Mouse (Mus musculus) kidney, postnatal 25 days (tissue): ENCODE measurements around the gene Rif1.
A peak's percentile ranks its signal among the peaks of the same experiment; 100 is the strongest.

ENCODE experiments used
- DNase-seq, 2 experiments: peaks; one replicate each; pipeline ENCODE4 v3.0.0; 2021; ENCODE audit warnings: mixed read lengths in 2 of 2

The Rif1 gene

GRCm38 (mm10) chr2:52072491-52073140 is at the start of gene Rif1:
Gene Rif1 (plus strand): TSS chr2:52072832.
- DNase-seq = peak; percentile 89 to 95

DNA sequence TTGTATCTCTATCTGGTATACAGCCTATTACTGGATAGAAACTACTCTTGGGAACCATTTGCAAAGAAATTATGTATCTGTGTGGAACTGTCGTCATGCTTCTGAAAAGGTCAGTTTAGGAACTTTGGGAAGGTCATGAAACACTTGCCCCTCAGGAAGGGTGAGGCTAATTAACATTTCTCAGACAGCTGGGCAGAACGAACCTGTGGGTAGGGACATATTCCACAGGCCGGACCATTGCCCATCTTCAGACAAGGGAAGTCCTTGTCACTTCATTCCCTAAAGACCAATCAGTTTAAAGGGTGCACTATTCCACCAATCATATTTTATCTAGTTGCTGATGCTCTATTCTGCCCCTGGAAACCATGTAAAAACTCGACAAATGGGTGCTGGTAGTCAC is 45.6 kb upstream of the Rif1 start:
- no peak for DNase-seq

DNA sequence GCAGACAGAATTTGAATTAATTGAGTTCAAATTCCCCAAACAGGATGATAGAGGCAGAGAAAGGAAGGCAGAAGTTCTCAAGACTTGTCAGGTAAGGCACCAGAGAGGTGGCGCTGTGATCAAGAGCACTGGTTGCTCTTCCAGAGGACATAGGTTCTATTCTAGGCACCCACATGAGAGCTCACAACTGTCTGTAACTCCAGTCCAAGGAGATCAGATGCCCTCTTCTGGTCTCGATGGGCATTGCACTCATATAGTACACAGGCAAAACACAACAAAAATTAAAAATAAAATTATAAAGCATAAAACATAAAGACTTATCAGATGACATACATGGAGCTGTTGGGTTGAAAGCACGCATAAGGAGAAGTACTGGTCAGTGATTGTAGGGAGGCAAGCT is 43.2 kb upstream of the Rif1 start:
- peak in 1 of 2 experiments; percentile 9 for DNase-seq

DNA sequence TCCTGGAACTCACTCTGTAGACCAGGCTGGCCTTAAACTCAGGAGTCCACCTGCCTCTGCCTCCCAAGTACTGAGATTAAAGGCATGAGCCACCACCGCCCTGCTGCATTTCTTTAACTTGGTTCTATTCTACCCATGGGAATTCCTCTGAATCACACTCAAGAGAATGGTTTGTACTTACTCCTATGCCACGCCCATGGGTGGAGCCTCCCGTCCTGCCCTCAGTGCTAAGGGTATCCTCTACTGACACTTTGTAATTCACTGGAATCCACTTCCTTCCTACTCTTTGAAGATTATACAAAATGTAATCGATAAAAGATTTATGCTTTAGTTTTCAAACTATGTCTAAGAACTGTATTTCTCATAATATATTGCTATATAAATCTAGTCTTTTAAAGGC is 41.1 kb upstream of the Rif1 start:
- no peak for DNase-seq

DNA sequence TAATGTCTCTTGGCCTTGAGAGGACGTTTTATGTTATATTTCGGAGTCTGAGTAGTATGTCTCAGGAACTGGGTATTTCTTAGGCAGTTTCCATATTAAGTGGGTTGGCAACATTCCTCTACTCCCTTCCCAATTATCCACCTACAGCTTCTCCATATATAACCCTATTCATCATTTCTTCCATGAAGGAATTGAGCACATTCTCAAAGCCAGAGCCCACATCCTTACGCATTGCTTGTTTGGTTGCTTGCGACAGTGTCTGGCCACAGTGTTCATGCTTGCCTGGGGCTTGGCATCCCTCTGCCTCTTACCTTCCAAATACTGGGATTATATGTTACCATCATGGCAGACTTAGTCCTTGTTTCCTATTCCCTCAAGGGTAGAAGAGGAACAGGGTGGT is 38.0 kb upstream of the Rif1 start:
- DNase-seq = no peak

- no peak for DNase-seq
Measured at GRCm38 (mm10) chr2:52035144-52035543, 37.5 kb upstream of the Rif1 start.

- no peak for DNase-seq
Measured at GRCm38 (mm10) chr2:52036929-52037595, 35.6 kb upstream of the Rif1 start.

- DNase-seq = peak; percentile 17 to 41
Measured at GRCm38 (mm10) chr2:52037882-52038281, 34.8 kb upstream of the Rif1 start, which contains the start of gene Tnfaip6. Gene Tnfaip6 (plus strand): TSS chr2:52038009.

GRCm38 (mm10) chr2:52038558-52038957 is 34.1 kb upstream of the Rif1 start:
- DNase-seq = no peak

- no peak for DNase-seq
Measured at GRCm38 (mm10) chr2:52039083-52039801, 33.4 kb upstream of the Rif1 start.

DNA sequence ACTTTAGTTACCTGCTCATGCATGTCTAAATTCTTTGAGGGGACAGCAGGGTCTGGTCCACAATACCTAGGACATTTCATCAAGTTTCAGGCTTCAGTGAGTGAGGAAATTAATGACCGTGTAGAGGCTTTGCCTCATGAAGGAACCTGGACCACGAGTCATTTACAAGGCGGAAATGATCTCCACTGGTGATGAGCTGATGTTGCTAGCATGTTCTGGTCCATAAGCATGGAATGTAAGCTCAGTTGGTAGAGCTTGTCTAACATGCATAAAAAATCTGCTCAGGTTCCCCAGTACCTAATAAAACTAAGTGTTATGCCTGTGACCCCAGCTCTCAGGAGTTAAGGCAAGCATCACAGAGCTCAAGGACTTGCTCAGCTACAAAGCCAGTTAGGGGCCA is 30.5 kb upstream of the Rif1 start:
- DNase-seq = no peak

GRCm38 (mm10) chr2:52042714-52043113 is 29.9 kb upstream of the Rif1 start:
- no peak for DNase-seq

DNA sequence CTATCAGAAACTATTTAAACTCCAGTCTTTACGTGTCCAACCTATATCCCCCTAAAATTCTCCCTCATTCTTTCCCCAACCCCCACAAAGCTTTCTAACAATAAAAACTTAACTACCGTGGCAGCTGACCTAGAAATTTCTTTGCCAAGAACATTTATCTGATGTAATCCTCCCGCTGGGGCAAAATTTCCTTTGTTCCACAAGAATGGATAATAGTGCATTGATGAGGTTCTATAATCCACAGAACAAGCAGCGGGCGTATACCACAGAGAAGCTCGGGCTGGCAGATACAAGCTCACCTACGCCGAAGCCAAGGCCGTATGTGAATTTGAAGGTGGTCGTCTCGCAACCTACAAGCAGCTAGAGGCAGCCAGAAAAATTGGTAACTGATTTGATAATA is 29.1 kb upstream of the Rif1 start:
- no peak for DNase-seq

DNA sequence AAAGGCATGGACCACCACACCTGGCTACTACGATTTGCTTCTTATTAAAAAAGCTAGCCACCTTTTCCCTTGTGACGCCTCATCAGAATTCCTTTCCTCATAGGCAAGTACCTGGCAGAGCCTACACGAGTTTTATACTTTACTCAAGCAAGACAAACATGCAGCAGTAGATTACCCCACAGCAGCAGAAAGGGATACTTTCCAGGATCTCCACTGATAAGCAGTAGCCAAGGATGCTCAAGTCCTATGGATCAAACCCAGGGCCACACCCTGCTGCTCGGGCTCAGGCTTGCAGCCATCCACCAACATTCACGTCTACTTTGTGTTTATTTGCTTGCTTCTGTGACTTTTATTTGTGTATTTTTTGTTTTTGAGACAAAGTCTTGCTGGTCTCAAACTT is 26.6 kb upstream of the Rif1 start:
- DNase-seq = no peak

- DNase-seq = no peak
Measured at GRCm38 (mm10) chr2:52050823-52051222, 21.8 kb upstream of the Rif1 start.

- DNase-seq = no peak
Measured at GRCm38 (mm10) chr2:52052335-52052734, 20.3 kb upstream of the Rif1 start.

GRCm38 (mm10) chr2:52053502-52053901 is 19.1 kb upstream of the Rif1 start:
- DNase-seq = no peak

DNA sequence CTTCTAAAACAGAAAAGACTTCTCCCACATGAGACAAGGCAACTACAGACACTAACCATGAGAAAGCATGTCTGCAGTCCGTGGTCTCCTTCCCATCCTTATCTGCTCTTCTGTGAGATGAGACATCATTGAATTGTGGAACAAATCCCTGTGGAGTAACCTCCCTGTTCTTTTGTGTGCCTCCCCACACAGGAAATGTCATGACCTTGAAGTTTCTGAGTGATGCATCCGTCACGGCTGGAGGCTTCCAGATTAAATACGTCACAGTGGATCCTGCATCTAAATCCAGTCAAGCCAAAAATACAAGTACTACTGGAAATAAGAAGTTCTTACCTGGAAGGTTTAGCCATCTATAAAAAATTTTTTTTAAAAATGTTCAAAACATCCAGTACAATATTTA is 17.0 kb upstream of the Rif1 start:
- no peak for DNase-seq

- DNase-seq = no peak
Measured at GRCm38 (mm10) chr2:52057099-52057498, 15.5 kb upstream of the Rif1 start.

DNA sequence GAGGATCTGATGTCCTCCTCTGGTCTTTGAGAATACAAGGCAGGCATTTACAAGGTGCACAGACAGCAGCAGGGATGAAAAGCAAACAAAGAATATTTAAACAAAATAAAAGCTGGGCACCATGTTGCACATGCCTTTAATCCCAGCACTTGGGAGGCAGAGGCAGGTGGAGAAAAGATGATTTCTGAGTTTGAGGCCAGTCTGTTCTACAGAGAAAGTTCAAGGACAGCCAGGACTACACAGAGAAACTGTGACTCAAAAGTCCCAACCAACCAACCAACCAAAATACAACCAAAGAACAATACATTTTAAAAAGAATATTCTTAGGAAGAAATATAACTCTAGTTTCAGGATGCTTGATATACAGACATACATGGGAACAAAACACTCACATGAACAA is 15.0 kb upstream of the Rif1 start:
- no peak for DNase-seq

GRCm38 (mm10) chr2:52068641-52069040 is 4.0 kb upstream of the Rif1 start:
- no peak for DNase-seq

GRCm38 (mm10) chr2:52070816-52071215 is 1.8 kb upstream of the Rif1 start:
- no peak for DNase-seq

GRCm38 (mm10) chr2:52071241-52071991 is 1.2 kb upstream of the Rif1 start:
- no peak for DNase-seq
